Mouse (Mus musculus) ES-E14 (cell line): ENCODE measurements around the gene Sufu.

ENCODE experiments used
- CHD2 ChIP-seq: IDR thresholded peaks from 2 replicates; pipeline ENCODE4 v1.6.1; 2014; ENCODE audit warnings: mild to moderate bottlenecking, low read depth, low read length, inconsistent platforms
- MAFK ChIP-seq: IDR thresholded peaks from 2 replicates; pipeline ENCODE4 v1.6.1; 2014; ENCODE audit warnings: mild to moderate bottlenecking, low read depth, low read length, inconsistent platforms; ENCODE audit not compliant: insufficient read depth
- ZC3H11A ChIP-seq: IDR thresholded peaks from 2 replicates; pipeline ENCODE4 v1.6.1; 2012; ENCODE audit warnings: low read depth, mild to moderate bottlenecking, inconsistent platforms, low read length, borderline replicate concordance

- TF ChIP-seq ZC3H11A (no peak), MAFK (no peak), CHD2 (no peak)
Observed at GRCm38 (mm10) chr19:46495136-46495535, 98.4 kb downstream of the Sufu start.
